Comparison of ENCODE assay signal across 21 mouse cellular contexts in the genomic region with DNA sequence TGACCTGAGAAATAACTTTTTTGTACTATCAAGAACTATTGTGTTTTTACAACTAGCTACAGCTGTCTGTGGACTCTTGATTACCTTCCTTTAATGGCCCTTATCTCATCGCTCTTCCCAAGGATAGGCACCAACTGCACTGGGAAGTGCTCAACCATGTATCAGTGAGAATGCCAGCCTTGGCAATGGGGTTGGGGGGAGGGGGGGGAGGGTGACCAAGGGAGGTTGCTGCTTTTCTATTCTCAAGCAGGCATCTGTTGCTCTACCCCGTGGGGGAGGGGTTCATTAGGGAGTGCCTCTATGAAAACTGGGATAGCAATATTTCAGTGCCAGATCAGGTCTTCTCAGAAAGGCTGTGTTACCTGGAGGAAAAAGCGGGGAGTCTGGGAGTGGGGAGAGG.
DNase-seq lines count a peak whose midpoint lies in the region; ATAC-seq and TF ChIP-seq lines count a peak whose summit lies in the region.
"Had no signal": no experiment of that assay in that cellular context is flagged by ENCODE, and none has a peak within 500 bp of the region (broad histone marks: within the 10 kb centered on the region; RNA-seq: fewer than 3 reads in every experiment).

No protein-coding gene starts in this region.

- H3K9me3 ChIP-seq in midbrain, embryonic 11.5 days (ENCODE audit: control insufficient read depth, low read length) = no peaks in the 10 kb centered on the region
- no peaks in the 10 kb centered on the region for H3K9me3 ChIP-seq in midbrain, postnatal 0 days (ENCODE audit: low read length)
- H3K9me3 ChIP-seq: embryonic facial prominence, embryonic 13.5 days; embryonic facial prominence, embryonic 15.5 days; forebrain, embryonic 10.5 days; forebrain, embryonic 12.5 days had no signal

- H3K27me3 ChIP-seq in midbrain, embryonic 11.5 days (ENCODE audit: control insufficient read depth, insufficient read depth, low read length) = no peaks in the 10 kb centered on the region
- H3K27me3 ChIP-seq in midbrain, postnatal 0 days (ENCODE audit: insufficient read depth, low read length) = no peaks in the 10 kb centered on the region
- H3K27me3 ChIP-seq: embryonic facial prominence, embryonic 13.5 days; embryonic facial prominence, embryonic 15.5 days; forebrain, embryonic 12.5 days had no signal

- ATAC-seq in midbrain, embryonic 11.5 days (ENCODE audit: low FRiP score) = peak; percentile 33; the same call in 1 of the 2 replicates
- no peak for ATAC-seq in midbrain, postnatal 0 days (ENCODE audit: low FRiP score)
- ATAC-seq: forebrain, embryonic 14.5 days; forebrain, embryonic 16.5 days had no signal

- no peaks in the 10 kb centered on the region for H3K4me1 ChIP-seq in midbrain, embryonic 11.5 days (ENCODE audit: control insufficient read depth, insufficient read depth, low read length)
- H3K4me1 ChIP-seq in midbrain, postnatal 0 days (ENCODE audit: insufficient read depth, low read length) = no peaks in the 10 kb centered on the region
- H3K4me1 ChIP-seq: embryonic facial prominence, embryonic 13.5 days; embryonic facial prominence, embryonic 15.5 days; forebrain, embryonic 10.5 days; forebrain, embryonic 12.5 days had no signal

- H3K4me3 ChIP-seq in midbrain, embryonic 11.5 days (ENCODE audit: low read depth, low read length) = no peak overlapping the region
- no peak overlapping the region for H3K4me3 ChIP-seq in midbrain, postnatal 0 days (ENCODE audit: low read depth, low read length)
- H3K4me3 ChIP-seq: embryonic facial prominence, embryonic 13.5 days; embryonic facial prominence, embryonic 15.5 days; erythroblast, embryonic 14.5 days; forebrain, embryonic 10.5 days; forebrain, embryonic 12.5 days had no signal

- 79% methylated on average over 3 of the region's 3 CpGs for WGBS in midbrain, embryonic 11.5 days
- 81% methylated on average over 3 of the region's 3 CpGs for WGBS in midbrain, postnatal 0 days

- intact Hi-C loops in heart, postnatal 14 days (cut with DNase I) = no loop called here

- no peak overlapping the region for H3K4me2 ChIP-seq in midbrain, embryonic 11.5 days
- no peak overlapping the region for H3K4me2 ChIP-seq in midbrain, postnatal 0 days (ENCODE audit: low read depth, low read length, poor library complexity, severe bottlenecking)
- H3K4me2 ChIP-seq: embryonic facial prominence, embryonic 13.5 days; embryonic facial prominence, embryonic 15.5 days; forebrain, embryonic 12.5 days had no signal

- H3K36me3 ChIP-seq in midbrain, embryonic 11.5 days (ENCODE audit: control insufficient read depth, insufficient read depth, low read length) = no peaks in the 10 kb centered on the region
- peaks cover 3% of the 10 kb centered on the region; the same call in 1 of the 2 replicates for H3K36me3 ChIP-seq in midbrain, postnatal 0 days (ENCODE audit: insufficient read depth, low read length)
- H3K36me3 ChIP-seq: embryonic facial prominence, embryonic 13.5 days; embryonic facial prominence, embryonic 15.5 days; forebrain, embryonic 10.5 days; forebrain, embryonic 12.5 days had no signal

- TF ChIP-seq CTCF in midbrain, postnatal 0 days (IDR thresholded peaks at IDR 0.05) = no peak

- peak; percentile 82 for DNase-seq in heart, adult 11 months
- no peak for DNase-seq in heart, postnatal 14 days
- DNase-seq in midbrain, embryonic 11.5 days (ENCODE audit: low spot score, missing footprints) = no peak
- DNase-seq in midbrain, postnatal 0 days (ENCODE audit: low spot score) = no peak
- DNase-seq: adrenal gland, adult 2 months; adrenal gland, postnatal 10 days; adrenal gland, postnatal 25 days; cerebellum, adult 11 months; cerebellum, adult 18-20 months; cerebellum, adult 8-10 months; cerebellum, adult 9-11 months; cerebellum, postnatal 14 days; cerebellum, postnatal 36 days; embryo, embryonic 11 days had no signal

- no peak overlapping the region for H3K27ac ChIP-seq in midbrain, embryonic 11.5 days (ENCODE audit: low read depth, low read length)
- H3K27ac ChIP-seq in midbrain, postnatal 0 days (ENCODE audit: low read depth, low read length) = no peak overlapping the region
- H3K27ac ChIP-seq: embryonic facial prominence, embryonic 13.5 days; embryonic facial prominence, embryonic 15.5 days; forebrain, embryonic 10.5 days; forebrain, embryonic 12.5 days had no signal

- H3K9ac ChIP-seq in midbrain, embryonic 11.5 days (ENCODE audit: low read length) = no peak overlapping the region
- no peak overlapping the region for H3K9ac ChIP-seq in midbrain, postnatal 0 days (replicated peaks; ENCODE audit: low read length, poor library complexity, severe bottlenecking)
- H3K9ac ChIP-seq: embryonic facial prominence, embryonic 13.5 days; embryonic facial prominence, embryonic 15.5 days; forebrain, embryonic 12.5 days had no signal
